Mouse (Mus musculus) heart, embryonic 13.5 days (tissue): ENCODE measurements around the gene Atp6v1a. TPM values are rescaled to one million over a fixed set of nuclear protein-coding genes. Genes with fewer than 3 reads are reported as not detected.

Experiments used
- ATAC-seq: fragments of 200-750 bp; cut with Nextera tagmentation; 2 replicates; pipeline ENCODE4 v1.8.0; 2017; ENCODE audit warnings: moderate TSS enrichment; ENCODE audit not compliant: insufficient number of reproducible peaks, low FRiP score, low TSS enrichment; ENCODE audit errors: extremely low read depth
- H3K27ac ChIP-seq: fragments of 300-500 bp; sonication (generic); replicated peaks from 2 replicates; pipeline ENCODE4 v1.5.1; 2015; ENCODE audit warnings: moderate library complexity, mild to moderate bottlenecking, inconsistent platforms
- H3K27me3 ChIP-seq: fragments of 300-500 bp; sonication (generic); replicated peaks from 2 replicates; pipeline ENCODE4 v1.6.1; 2015; ENCODE audit warnings: mild to moderate bottlenecking, inconsistent platforms
- H3K36me3 ChIP-seq: fragments of 300-500 bp; sonication (generic); 2 replicates; pipeline ENCODE4 v1.6.1; 2015; ENCODE audit warnings: mild to moderate bottlenecking, inconsistent platforms
- H3K4me1 ChIP-seq: fragments of 300-500 bp; sonication (generic); 2 replicates; pipeline ENCODE4 v1.6.1; 2015; ENCODE audit warnings: inconsistent platforms
- H3K4me2 ChIP-seq: fragments of 300-500 bp; sonication (generic); 2 replicates; pipeline ENCODE4 v1.6.1; 2015; ENCODE audit warnings: inconsistent platforms, mild to moderate bottlenecking, moderate library complexity
- H3K4me3 ChIP-seq: fragments of 300-500 bp; sonication (generic); 2 replicates; pipeline ENCODE4 v1.5.1; 2015; ENCODE audit warnings: moderate library complexity, mild to moderate bottlenecking, inconsistent platforms
- H3K9ac ChIP-seq: fragments of 300-500 bp; sonication (generic); 2 replicates; pipeline ENCODE4 v1.6.1; 2015; ENCODE audit warnings: inconsistent platforms, mild to moderate bottlenecking, moderate library complexity
- H3K9me3 ChIP-seq: fragments of 300-500 bp; sonication (generic); 2 replicates; pipeline ENCODE4 v1.6.1; 2016; ENCODE audit warnings: inconsistent platforms
- WGBS: fragments of 180-500 bp; shearing (Covaris S2); methylation state at CpG from one replicate; pipeline ENCODE4 v1.1.7; 2015; ENCODE audit warnings: mixed read lengths; 5-methylcytosine and 5-hydroxymethylcytosine counted together
- polyA plus RNA-seq: library from polyadenylated mRNA; unstranded; fragments of >200 nt; fragmentation: Nextera tagmentation; extraction: Ambion mirVana; gene quantifications from 2 replicates; pipeline ENCODE4 v1.2.1, GENCODE M21; 2015

Gene Atp6v1a
- polyA plus RNA-seq: 28.8 and 37.0 TPM in 2 replicates

DNA sequence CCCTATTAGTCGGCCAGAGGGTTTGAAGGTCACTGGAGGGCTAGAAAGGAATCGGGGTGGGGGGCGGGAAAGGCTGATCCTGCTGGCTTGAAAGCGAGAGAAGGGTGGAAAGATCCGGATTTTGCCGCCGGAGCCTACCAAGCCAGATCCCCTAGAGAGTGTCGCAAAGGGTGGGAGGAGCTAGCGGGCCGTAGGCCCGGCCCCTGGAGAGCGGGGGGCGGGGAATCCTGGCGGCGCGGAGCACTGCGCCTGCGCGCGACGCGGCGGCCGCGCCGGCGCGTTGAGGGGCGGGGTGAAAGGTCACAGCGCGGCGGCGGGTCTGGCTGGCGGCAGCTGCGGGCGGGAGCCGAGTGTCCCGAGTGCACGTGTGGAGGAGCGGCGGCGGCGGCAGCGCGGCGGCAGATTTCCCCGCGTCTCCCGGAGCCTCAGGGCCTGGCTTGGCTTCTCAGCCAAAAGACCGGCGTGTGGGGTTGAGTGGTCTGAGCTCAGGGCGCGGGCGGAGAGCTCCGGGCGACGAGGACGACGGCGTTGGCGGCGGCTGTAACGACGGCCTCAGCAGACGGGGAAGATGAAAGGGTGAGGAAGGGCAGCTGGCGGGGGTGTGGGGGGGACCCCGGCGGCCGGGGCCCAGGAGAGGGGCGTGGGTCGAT lies at the start of gene Atp6v1a, which contains the start of gene Naa50:
TSS of gene Atp6v1a (minus strand) at position 170 of the 650 bp plus-strand sequence.
TSS of gene Naa50 (plus strand) at position 295 of the 650 bp plus-strand sequence.
- Histone ChIP-seq H3K4me3 (peak within 1 kb of the TSS; percentile 94), H3K27ac (peak within 1 kb of the TSS; percentile 99), H3K9me3 (no peaks in the 10 kb centered on the region), H3K9ac (peak within 1 kb of the TSS; percentile 98), H3K27me3 (no peaks in the 10 kb centered on the region), H3K4me1 (peaks cover 17% of the 10 kb centered on the region), H3K4me2 (peak within 1 kb of the TSS; percentile 92), H3K36me3 (no peaks in the 10 kb centered on the region)
- ATAC-seq: peak; percentile 89
- under 1% methylated on average over 69 of the region's 71 CpGs for WGBS

DNA sequence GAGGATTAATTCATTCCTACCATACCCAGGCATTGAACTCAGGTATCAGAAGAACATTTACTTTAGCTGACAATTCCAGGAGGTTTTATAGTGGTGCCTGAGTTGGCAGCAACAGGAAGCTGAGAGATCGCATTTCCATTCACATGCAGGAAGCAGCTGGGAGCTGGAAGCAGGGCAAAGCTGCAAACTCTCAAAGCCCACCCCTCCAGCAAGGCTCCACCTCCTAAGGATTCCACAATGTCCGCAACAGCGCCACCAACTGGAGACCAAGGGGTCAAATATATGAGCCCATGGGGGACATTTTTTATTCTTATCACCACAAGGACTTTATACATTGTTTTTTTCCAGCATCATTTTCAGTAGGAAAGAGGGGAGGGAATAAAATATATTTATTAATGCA lies 49.3 kb upstream of the Atp6v1a start:
- no peak for ATAC-seq
- Histone ChIP-seq H3K27ac (no peak overlapping the region), H3K4me1 (peaks cover 19% of the 10 kb centered on the region), H3K9ac (no peak overlapping the region), H3K4me3 (no peak overlapping the region), H3K27me3 (no peaks in the 10 kb centered on the region), H3K4me2 (no peak overlapping the region), H3K9me3 (no peaks in the 10 kb centered on the region), H3K36me3 (peaks cover 5% of the 10 kb centered on the region)
- WGBS: 78% methylated on average over 3 of the region's 3 CpGs

DNA sequence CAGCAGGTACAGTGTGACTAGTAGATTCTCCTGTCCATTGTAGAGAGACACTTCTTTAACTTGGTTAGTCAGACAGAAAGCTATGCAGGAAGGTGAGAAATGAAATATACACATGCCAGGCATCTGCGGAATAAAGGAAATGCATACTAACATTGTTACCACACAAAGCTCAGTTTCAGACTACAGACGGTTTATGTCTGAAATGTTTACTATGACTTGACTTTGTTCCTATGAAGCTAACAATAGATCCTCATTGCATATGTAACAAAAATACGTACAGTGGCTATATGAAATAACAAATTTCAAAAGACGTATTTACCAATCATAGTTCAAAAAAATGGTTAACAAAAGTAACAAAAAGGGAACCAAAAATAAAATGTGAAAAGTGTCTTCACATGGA lies 47.7 kb upstream of the Atp6v1a start:
- Histone ChIP-seq H3K27ac (no peak overlapping the region), H3K36me3 (peaks cover 5% of the 10 kb centered on the region), H3K4me2 (no peak overlapping the region), H3K9ac (no peak overlapping the region), H3K4me3 (no peak overlapping the region), H3K27me3 (no peaks in the 10 kb centered on the region), H3K9me3 (no peaks in the 10 kb centered on the region), H3K4me1 (peaks cover 14% of the 10 kb centered on the region)
- no peak for ATAC-seq
- WGBS: 94% methylated on average over 4 of the region's 4 CpGs

DNA sequence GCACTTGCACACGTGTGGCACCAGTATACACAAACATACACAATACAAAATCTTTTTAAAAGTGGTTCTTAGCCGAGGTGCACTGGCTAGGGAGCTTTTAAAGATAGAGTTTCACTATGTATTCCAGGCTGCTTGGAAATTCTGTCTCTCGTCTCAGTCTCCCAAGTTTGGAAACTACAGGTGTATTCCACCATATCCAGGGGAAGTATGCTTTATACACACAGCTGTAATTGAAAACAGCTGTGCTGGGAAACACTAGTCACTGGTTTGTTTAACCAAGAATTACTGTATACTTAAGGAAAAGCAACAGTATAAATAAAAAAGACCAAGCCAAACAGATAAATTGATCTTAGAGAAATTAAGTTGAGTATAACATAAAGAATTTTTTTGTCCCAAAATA lies 45.3 kb upstream of the Atp6v1a start:
- no peak for ATAC-seq
- Histone ChIP-seq H3K4me3 (no peak overlapping the region), H3K9ac (no peak overlapping the region), H3K27me3 (no peaks in the 10 kb centered on the region), H3K9me3 (no peaks in the 10 kb centered on the region), H3K36me3 (peaks cover 12% of the 10 kb centered on the region), H3K4me1 (no peaks in the 10 kb centered on the region), H3K4me2 (no peak overlapping the region), H3K27ac (no peak overlapping the region)
- whole genome bisulfite sequencing: 85% methylated on average over 3 of the region's 3 CpGs

DNA sequence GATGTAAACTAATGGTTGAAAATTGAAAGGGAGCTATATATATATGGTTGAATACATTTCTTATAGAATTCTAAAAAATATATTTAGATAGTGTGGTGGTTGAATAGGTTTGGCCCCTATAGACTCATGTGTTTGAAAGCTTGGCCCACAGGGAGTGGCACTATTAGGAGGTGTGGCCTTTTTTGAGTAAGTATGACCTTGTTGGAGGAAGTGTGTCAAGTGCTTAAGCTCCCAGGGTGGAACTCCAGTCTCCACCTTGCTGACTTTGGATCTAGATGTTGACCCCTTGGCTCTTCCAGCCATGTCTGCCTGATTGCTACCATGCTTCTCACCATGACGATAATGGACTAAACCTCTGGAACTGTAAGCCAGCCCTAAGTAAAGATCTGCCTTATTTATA lies 43.1 kb upstream of the Atp6v1a start:
- Histone ChIP-seq H3K27me3 (no peaks in the 10 kb centered on the region), H3K4me1 (no peaks in the 10 kb centered on the region), H3K4me2 (no peak overlapping the region), H3K36me3 (peaks cover 10% of the 10 kb centered on the region), H3K9me3 (no peaks in the 10 kb centered on the region), H3K27ac (no peak overlapping the region), H3K9ac (no peak overlapping the region), H3K4me3 (no peak overlapping the region)
- 94% methylated on average over 1 of the region's 1 CpGs for WGBS
- ATAC-seq: no peak

DNA sequence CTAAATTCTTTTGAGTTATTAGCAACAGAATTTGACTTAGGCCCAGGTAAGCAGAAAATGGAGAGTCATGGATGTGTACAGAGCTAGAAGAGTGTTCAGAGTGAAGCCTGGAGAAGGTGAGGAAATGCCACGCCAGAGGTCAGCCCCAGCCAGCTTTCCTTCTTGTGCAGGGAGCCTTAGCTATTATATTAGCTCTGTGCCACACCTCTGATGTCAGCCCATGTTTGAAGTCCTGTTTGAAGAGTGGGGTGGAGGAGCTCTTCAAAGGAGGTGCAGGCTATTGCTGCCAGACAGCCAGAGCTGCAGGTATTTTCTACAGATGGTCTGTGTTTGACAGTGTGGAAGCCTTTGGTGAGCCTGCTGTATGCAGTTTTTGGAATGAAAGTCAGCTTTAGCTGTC lies 39.0 kb upstream of the Atp6v1a start:
- Histone ChIP-seq H3K36me3 (peaks cover 10% of the 10 kb centered on the region), H3K4me2 (no peak overlapping the region), H3K27ac (no peak overlapping the region), H3K27me3 (no peaks in the 10 kb centered on the region), H3K4me3 (no peak overlapping the region), H3K9ac (no peak overlapping the region), H3K4me1 (peaks cover 22% of the 10 kb centered on the region), H3K9me3 (no peaks in the 10 kb centered on the region)
- no peak for ATAC-seq
- 65% methylated on average over 1 of the region's 1 CpGs for WGBS

DNA sequence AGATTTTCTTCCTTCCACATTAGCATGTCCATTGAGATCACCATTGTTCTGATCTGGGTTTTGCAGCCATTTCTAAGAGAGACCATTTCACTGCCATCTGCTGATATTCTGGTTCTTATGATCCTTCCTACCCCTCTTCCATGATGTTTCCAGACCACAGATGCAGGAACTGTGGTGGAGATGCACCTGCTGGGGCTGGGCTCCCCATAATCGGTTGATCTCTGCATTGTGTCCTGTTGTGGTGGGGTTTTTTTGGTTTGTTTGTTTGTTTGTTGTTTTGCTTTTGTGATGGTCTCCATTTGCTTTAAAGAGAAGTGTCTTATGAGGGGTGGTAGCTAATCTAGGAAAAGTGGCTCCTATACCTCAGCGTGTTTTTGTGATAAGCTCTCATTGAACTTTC lies 37.0 kb upstream of the Atp6v1a start:
- H3K9me3 ChIP-seq: no peaks in the 10 kb centered on the region
- no peak overlapping the region for H3K4me3 ChIP-seq
- H3K27ac ChIP-seq: no peak overlapping the region
- H3K36me3 ChIP-seq: peaks cover 4% of the 10 kb centered on the region
- H3K27me3 ChIP-seq: no peaks in the 10 kb centered on the region
- H3K9ac ChIP-seq: no peak overlapping the region
- H3K4me2 ChIP-seq: no peak overlapping the region
- ATAC-seq: no peak
- WGBS: 82% methylated on average over 2 of the region's 2 CpGs
- H3K4me1 ChIP-seq: peaks cover 26% of the 10 kb centered on the region

DNA sequence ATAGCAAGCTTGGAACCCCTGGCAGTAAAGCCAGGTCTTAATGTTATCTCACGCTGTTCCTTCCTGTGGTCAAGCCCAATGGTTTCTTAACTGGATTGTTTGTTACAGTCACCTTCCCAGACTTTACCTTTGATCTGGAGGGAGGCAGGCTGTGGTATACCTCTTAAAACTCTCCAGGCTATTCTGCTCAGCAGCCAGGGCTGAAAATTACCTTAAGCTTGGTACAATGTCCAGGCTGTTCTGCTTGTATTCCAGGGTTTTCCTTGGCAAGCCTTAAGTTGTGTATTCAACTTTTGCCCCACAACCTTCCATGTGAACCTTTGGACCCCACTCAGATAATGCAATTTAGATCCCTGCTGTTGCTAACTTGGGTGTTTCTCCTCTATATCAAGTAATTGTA lies 35.5 kb upstream of the Atp6v1a start:
- H3K36me3 ChIP-seq: 0 out of 2 replicates have a peak, but pooled peaks cover 2% of the 10 kb centered on the region
- peak overlapping the region; percentile 74 for H3K4me2 ChIP-seq
- peaks cover 26% of the 10 kb centered on the region for H3K4me1 ChIP-seq
- no peaks in the 10 kb centered on the region for H3K9me3 ChIP-seq
- ATAC-seq: no peak
- H3K4me3 ChIP-seq: no peak overlapping the region
- whole genome bisulfite sequencing: 50% methylated on average over 1 of the region's 1 CpGs
- H3K9ac ChIP-seq: no peak overlapping the region
- H3K27me3 ChIP-seq: no peaks in the 10 kb centered on the region
- H3K27ac ChIP-seq: no peak overlapping the region

DNA sequence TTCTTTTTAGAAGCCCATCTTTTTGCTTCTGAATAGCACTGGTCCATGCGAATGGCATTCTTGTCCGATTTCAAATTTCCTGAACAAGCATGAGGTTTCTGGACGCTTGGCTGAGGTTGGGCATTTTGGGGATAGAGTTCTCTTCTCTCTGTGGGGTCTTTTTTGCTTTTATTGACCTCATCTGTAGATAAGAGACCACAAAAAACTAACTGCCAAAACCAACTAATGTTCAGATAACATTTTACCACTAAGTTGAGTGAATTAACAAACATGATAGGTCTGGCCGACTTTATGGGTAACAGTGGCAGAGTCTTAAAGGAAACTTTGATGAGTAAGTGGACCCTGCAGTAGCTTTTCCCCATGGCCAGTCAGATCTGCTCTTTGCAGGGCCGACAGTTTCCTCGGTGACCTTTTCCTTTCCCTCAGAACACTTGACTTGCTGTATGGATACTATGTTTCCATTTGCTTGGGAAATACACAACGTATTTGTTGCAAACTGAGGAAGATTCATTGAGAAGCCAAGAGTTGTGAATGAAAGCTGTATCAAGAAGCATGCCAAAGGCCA lies 34.5 kb upstream of the Atp6v1a start:
- WGBS: 10% methylated on average over 7 of the region's 7 CpGs
- Histone ChIP-seq H3K4me1 (peaks cover 28% of the 10 kb centered on the region), H3K9ac (peak overlapping the region; percentile 98), H3K4me3 (peak overlapping the region; percentile 86), H3K9me3 (no peaks in the 10 kb centered on the region), H3K4me2 (peak overlapping the region; percentile 74), H3K36me3 (0 out of 2 replicates have a peak, but pooled peaks cover 2% of the 10 kb centered on the region), H3K27me3 (no peaks in the 10 kb centered on the region), H3K27ac (peak overlapping the region; percentile 99)
- no peak for ATAC-seq

DNA sequence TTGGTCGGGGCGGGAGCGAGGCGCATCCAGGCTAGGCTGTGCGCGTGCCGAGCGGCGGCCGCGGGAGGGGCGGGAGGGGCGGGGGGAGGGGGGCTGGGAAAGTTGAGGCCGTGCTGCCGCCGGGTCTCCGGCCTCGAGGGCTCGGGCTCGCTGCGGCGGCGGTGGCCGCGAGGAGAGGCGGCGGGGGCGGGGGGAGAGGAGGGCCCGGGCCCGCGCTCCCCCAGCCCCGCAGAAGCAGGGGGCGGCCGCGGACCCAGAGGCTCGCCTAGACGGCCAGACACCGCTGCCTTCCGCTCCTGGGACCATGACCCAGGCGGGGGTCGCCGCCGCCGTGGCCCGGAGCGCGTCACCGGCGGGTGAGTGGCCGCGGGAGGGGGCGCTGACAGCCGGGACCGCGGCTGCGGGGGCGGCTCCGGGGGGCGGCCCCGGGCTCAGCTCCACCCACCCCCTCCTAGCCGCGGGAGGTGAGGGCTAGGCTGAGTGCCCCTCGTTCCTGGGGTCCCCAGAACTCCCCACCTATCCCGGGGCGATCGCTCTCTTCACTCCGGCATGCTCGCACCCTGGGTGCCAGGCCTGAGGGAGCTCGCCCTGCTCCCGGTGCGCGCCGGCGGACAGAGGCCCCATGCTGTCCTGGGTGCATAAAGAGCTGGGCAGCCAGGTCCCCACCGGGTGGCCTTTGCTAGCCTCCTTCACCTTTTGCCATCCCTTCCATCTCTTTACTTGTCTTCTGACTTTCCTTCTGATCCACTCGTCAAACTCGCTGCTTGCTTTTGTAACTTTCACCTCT lies 33.8 kb upstream of the Atp6v1a start, which contains the start of gene Usf3:
TSS of gene Usf3 (plus strand) at position 92 of the 787 bp plus-strand sequence.
- under 1% methylated on average over 60 of the region's 77 CpGs for WGBS
- peak; percentile 74 for ATAC-seq
- peak within 1 kb of the TSS; percentile 99 for H3K27ac ChIP-seq

More for the DNA sequence above, 33.8 kb upstream of the Atp6v1a start, which contains the start of gene Usf3:
- Histone ChIP-seq H3K36me3 (0 out of 2 replicates have a peak, but pooled peaks cover 1% of the 10 kb centered on the region), H3K9me3 (no peaks in the 10 kb centered on the region), H3K27me3 (no peaks in the 10 kb centered on the region), H3K4me3 (peak within 1 kb of the TSS; percentile 86), H3K4me2 (peak within 1 kb of the TSS; percentile 77), H3K4me1 (peaks cover 28% of the 10 kb centered on the region), H3K9ac (peak within 1 kb of the TSS; percentile 98)
